Mouse (Mus musculus): ENCODE measurements around the gene Gcgr. TPM values are rescaled to one million over a fixed set of nuclear protein-coding genes. Genes with fewer than 3 reads are reported as not detected.

Gene Gcgr
- polyA plus RNA-seq, 1 experiment from 2014 or later = 1.0 TPM

- Histone ChIP-seq H3K4me1 (ENCODE audit: control insufficient read depth, insufficient read depth, low read depth, low read length) (peaks cover 21% of the 10 kb centered on the region), H3K27ac (ENCODE audit: low read depth, low read length) (peak overlapping the region; percentile 72), H3K9ac (ENCODE audit: low read depth, low read length) (peak overlapping the region; percentile 50), H3K4me2 (ENCODE audit: low read length) (no peak overlapping the region), H3K36me3 (ENCODE audit: control insufficient read depth, insufficient read depth, low read length) (peaks cover 10% of the 10 kb centered on the region), H3K27me3 (replicated peaks; ENCODE audit: control insufficient read depth, insufficient read depth, low read length) (no peaks in the 10 kb centered on the region), H3K4me3 (ENCODE audit: low read length) (no peak overlapping the region), H3K9me3 (ENCODE audit: control insufficient read depth, low read length) (no peaks in the 10 kb centered on the region)
- WGBS = 20% methylated on average over 10 of the region's 10 CpGs
- ATAC-seq = peak; percentile 69
Observed at GRCm38 (mm10) chr11:120539285-120540014, 9.0 kb downstream of the Gcgr start.

GRCm38 (mm10) chr11:120541907-120542306 lies 11.4 kb downstream of the Gcgr start:
- no peak overlapping the region for H3K9ac ChIP-seq (ENCODE audit: low read depth, low read length)
- ATAC-seq = no peak
- H3K36me3 ChIP-seq (ENCODE audit: control insufficient read depth, insufficient read depth, low read length) = peaks cover 11% of the 10 kb centered on the region
- no peaks in the 10 kb centered on the region for H3K9me3 ChIP-seq (ENCODE audit: control insufficient read depth, low read length)
- H3K4me1 ChIP-seq (ENCODE audit: control insufficient read depth, insufficient read depth, low read depth, low read length) = peaks cover 21% of the 10 kb centered on the region
- H3K27ac ChIP-seq (ENCODE audit: low read depth, low read length) = no peak overlapping the region
- 26% methylated on average over 4 of the region's 4 CpGs for WGBS
- no peaks in the 10 kb centered on the region for H3K27me3 ChIP-seq (replicated peaks; ENCODE audit: control insufficient read depth, insufficient read depth, low read length)
- H3K4me2 ChIP-seq (ENCODE audit: low read length) = no peak overlapping the region
- no peak overlapping the region for H3K4me3 ChIP-seq (ENCODE audit: low read length)

GRCm38 (mm10) chr11:120542376-120542775 lies 11.9 kb downstream of the Gcgr start:
- ATAC-seq = no peak
- 88% methylated on average over 6 of the region's 6 CpGs for WGBS

GRCm38 (mm10) chr11:120545964-120546363 lies 15.5 kb downstream of the Gcgr start:
- H3K9me3 ChIP-seq (ENCODE audit: control insufficient read depth, low read length) = no peaks in the 10 kb centered on the region
- no peak for ATAC-seq
- no peak overlapping the region for H3K4me3 ChIP-seq (ENCODE audit: low read length)
- H3K27me3 ChIP-seq (replicated peaks; ENCODE audit: control insufficient read depth, insufficient read depth, low read length) = no peaks in the 10 kb centered on the region
- peaks cover 20% of the 10 kb centered on the region for H3K4me1 ChIP-seq (ENCODE audit: control insufficient read depth, insufficient read depth, low read depth, low read length)
- peaks cover 11% of the 10 kb centered on the region for H3K36me3 ChIP-seq (ENCODE audit: control insufficient read depth, insufficient read depth, low read length)
- no peak overlapping the region for H3K27ac ChIP-seq (ENCODE audit: low read depth, low read length)
- 93% methylated on average over 3 of the region's 3 CpGs for whole genome bisulfite sequencing
- H3K4me2 ChIP-seq (ENCODE audit: low read length) = no peak overlapping the region
- H3K9ac ChIP-seq (ENCODE audit: low read depth, low read length) = no peak overlapping the region

More at GRCm38 (mm10) chr11:120542376-120542775, 11.9 kb downstream of the Gcgr start:
- Histone ChIP-seq H3K9ac (ENCODE audit: low read depth, low read length) (no peak overlapping the region), H3K4me1 (ENCODE audit: control insufficient read depth, insufficient read depth, low read depth, low read length) (peaks cover 21% of the 10 kb centered on the region), H3K4me2 (ENCODE audit: low read length) (no peak overlapping the region), H3K36me3 (ENCODE audit: control insufficient read depth, insufficient read depth, low read length) (peaks cover 11% of the 10 kb centered on the region), H3K27me3 (replicated peaks; ENCODE audit: control insufficient read depth, insufficient read depth, low read length) (no peaks in the 10 kb centered on the region), H3K9me3 (ENCODE audit: control insufficient read depth, low read length) (no peaks in the 10 kb centered on the region), H3K27ac (ENCODE audit: low read depth, low read length) (no peak overlapping the region), H3K4me3 (ENCODE audit: low read length) (no peak overlapping the region)

GRCm38 (mm10) chr11:120547469-120547868 lies 17.0 kb downstream of the Gcgr start:
- H3K4me3 ChIP-seq (ENCODE audit: low read length) = no peak overlapping the region
- peaks cover 20% of the 10 kb centered on the region for H3K4me1 ChIP-seq (ENCODE audit: control insufficient read depth, insufficient read depth, low read depth, low read length)
- peaks cover 10% of the 10 kb centered on the region for H3K36me3 ChIP-seq (ENCODE audit: control insufficient read depth, insufficient read depth, low read length)
- no peak overlapping the region for H3K27ac ChIP-seq (ENCODE audit: low read depth, low read length)
- no peaks in the 10 kb centered on the region for H3K27me3 ChIP-seq (replicated peaks; ENCODE audit: control insufficient read depth, insufficient read depth, low read length)
- no peak for ATAC-seq
- no peak overlapping the region for H3K9ac ChIP-seq (ENCODE audit: low read depth, low read length)
- no peak overlapping the region for H3K4me2 ChIP-seq (ENCODE audit: low read length)
- H3K9me3 ChIP-seq (ENCODE audit: control insufficient read depth, low read length) = no peaks in the 10 kb centered on the region
- 60% methylated on average over 2 of the region's 2 CpGs for WGBS

GRCm38 (mm10) chr11:120548214-120548613 lies 17.7 kb downstream of the Gcgr start:
- H3K27ac ChIP-seq (ENCODE audit: low read depth, low read length) = no peak overlapping the region
- H3K27me3 ChIP-seq (replicated peaks; ENCODE audit: control insufficient read depth, insufficient read depth, low read length) = no peaks in the 10 kb centered on the region
- 74% methylated on average over 3 of the region's 3 CpGs for WGBS
- peak overlapping the region; percentile 68 for H3K4me2 ChIP-seq (ENCODE audit: low read length)
- ATAC-seq = no peak
- H3K36me3 ChIP-seq (ENCODE audit: control insufficient read depth, insufficient read depth, low read length) = peaks cover 10% of the 10 kb centered on the region
- peak overlapping the region; percentile 71 for H3K4me3 ChIP-seq (ENCODE audit: low read length)
- peak overlapping the region; percentile 87 for H3K9ac ChIP-seq (ENCODE audit: low read depth, low read length)
- peaks cover 20% of the 10 kb centered on the region for H3K4me1 ChIP-seq (ENCODE audit: control insufficient read depth, insufficient read depth, low read depth, low read length)
- no peaks in the 10 kb centered on the region for H3K9me3 ChIP-seq (ENCODE audit: control insufficient read depth, low read length)

GRCm38 (mm10) chr11:120548786-120549167 lies 18.3 kb downstream of the Gcgr start:
- H3K36me3 ChIP-seq (ENCODE audit: control insufficient read depth, insufficient read depth, low read length) = peaks cover 7% of the 10 kb centered on the region; the same call in 1 of the 2 replicates
- no peak for ATAC-seq
- 30% methylated on average over 7 of the region's 7 CpGs for WGBS

GRCm38 (mm10) chr11:120549168-120549945 lies 18.9 kb downstream of the Gcgr start, which contains the start of gene Mcrip1:
Mcrip1 (minus strand) TSS chr11:120549727.
- Histone ChIP-seq H3K4me1 (ENCODE audit: control insufficient read depth, insufficient read depth, low read depth, low read length) (peaks cover 20% of the 10 kb centered on the region), H3K4me2 (ENCODE audit: low read length) (peak within 1 kb of the TSS; percentile 68), H3K27ac (ENCODE audit: low read depth, low read length) (peak within 1 kb of the TSS; percentile 90), H3K36me3 (ENCODE audit: control insufficient read depth, insufficient read depth, low read length) (peaks cover 2% of the 10 kb centered on the region; the same call in 1 of the 2 replicates), H3K9ac (ENCODE audit: low read depth, low read length) (peak within 1 kb of the TSS; percentile 87), H3K9me3 (ENCODE audit: control insufficient read depth, low read length) (no peaks in the 10 kb centered on the region), H3K4me3 (ENCODE audit: low read length) (peak within 1 kb of the TSS; percentile 71), H3K27me3 (replicated peaks; ENCODE audit: control insufficient read depth, insufficient read depth, low read length) (no peaks in the 10 kb centered on the region)
- under 1% methylated on average over 49 of the region's 87 CpGs for WGBS
- ATAC-seq = peak; percentile 94

More at GRCm38 (mm10) chr11:120548786-120549167, 18.3 kb downstream of the Gcgr start:
- peak overlapping the region; percentile 90 for H3K27ac ChIP-seq (ENCODE audit: low read depth, low read length)
- peaks cover 20% of the 10 kb centered on the region for H3K4me1 ChIP-seq (ENCODE audit: control insufficient read depth, insufficient read depth, low read depth, low read length)
- H3K4me2 ChIP-seq (ENCODE audit: low read length) = peak overlapping the region; percentile 68
- no peaks in the 10 kb centered on the region for H3K27me3 ChIP-seq (replicated peaks; ENCODE audit: control insufficient read depth, insufficient read depth, low read length)
- peak overlapping the region; percentile 71 for H3K4me3 ChIP-seq (ENCODE audit: low read length)
- no peaks in the 10 kb centered on the region for H3K9me3 ChIP-seq (ENCODE audit: control insufficient read depth, low read length)
- H3K9ac ChIP-seq (ENCODE audit: low read depth, low read length) = peak overlapping the region; percentile 87

All from hindbrain, embryonic 16.5 days (tissue).